Mouse (Mus musculus) kidney, adult 8-10 months (tissue): ENCODE measurements around the gene Dhrs2.

Experiments used
- DNase-seq, 2 experiments: peaks; one replicate each; pipeline ENCODE4 v3.0.0; 2022

Dhrs2 gene

GRCm38 (mm10) chr14:55221707-55222106 is at the start of gene Dhrs2:
TSS of gene Dhrs2 (plus strand) at chr14:55222007.
- no peak for DNase-seq

GRCm38 (mm10) chr14:55174164-55174563 is 47.6 kb upstream of the Dhrs2 start:
- no peak for DNase-seq

- DNase-seq, result peak; percentile 19 to 66
Observed at GRCm38 (mm10) chr14:55177274-55177673, 44.5 kb upstream of the Dhrs2 start.

- no peak for DNase-seq
Observed at GRCm38 (mm10) chr14:55180951-55181350, 40.9 kb upstream of the Dhrs2 start.

- no peak for DNase-seq
Observed at GRCm38 (mm10) chr14:55183231-55183630, 38.6 kb upstream of the Dhrs2 start.

- no peak for DNase-seq
Observed at GRCm38 (mm10) chr14:55184640-55185145, 37.1 kb upstream of the Dhrs2 start.

GRCm38 (mm10) chr14:55188491-55188890 is 33.3 kb upstream of the Dhrs2 start:
- DNase-seq, result no peak

- DNase-seq, result no peak
Observed at GRCm38 (mm10) chr14:55189351-55189769, 32.4 kb upstream of the Dhrs2 start.

GRCm38 (mm10) chr14:55193354-55193753 is 28.5 kb upstream of the Dhrs2 start:
- DNase-seq, result no peak

GRCm38 (mm10) chr14:55193876-55194635 is 27.8 kb upstream of the Dhrs2 start:
- peak; percentile 17 to 35 for DNase-seq

- DNase-seq, result no peak
Observed at GRCm38 (mm10) chr14:55194786-55195185, 27.0 kb upstream of the Dhrs2 start.

GRCm38 (mm10) chr14:55197121-55197520 is 24.7 kb upstream of the Dhrs2 start:
- no peak for DNase-seq

- DNase-seq, result no peak
Observed at GRCm38 (mm10) chr14:55198187-55198586, 23.6 kb upstream of the Dhrs2 start.

- no peak for DNase-seq
Observed at GRCm38 (mm10) chr14:55204544-55204943, 17.3 kb upstream of the Dhrs2 start.

GRCm38 (mm10) chr14:55205045-55205750 is 16.6 kb upstream of the Dhrs2 start:
- no peak for DNase-seq

- no peak for DNase-seq
Observed at GRCm38 (mm10) chr14:55208306-55208705, 13.5 kb upstream of the Dhrs2 start.

GRCm38 (mm10) chr14:55213621-55214020 is 8.2 kb upstream of the Dhrs2 start:
- DNase-seq, result no peak

GRCm38 (mm10) chr14:55214507-55214906 is 7.3 kb upstream of the Dhrs2 start:
- DNase-seq, result peak in 1 of 2 experiments; percentile 52

- no peak for DNase-seq
Observed at GRCm38 (mm10) chr14:55223172-55223571, 1.4 kb downstream of the Dhrs2 start.

- no peak for DNase-seq
Observed at GRCm38 (mm10) chr14:55234639-55235038, 12.8 kb downstream of the Dhrs2 start.

GRCm38 (mm10) chr14:55236685-55237084 is 14.9 kb downstream of the Dhrs2 start:
- DNase-seq, result no peak

GRCm38 (mm10) chr14:55242664-55243063 is 20.9 kb downstream of the Dhrs2 start:
- no peak for DNase-seq

GRCm38 (mm10) chr14:55247181-55247580 is 25.4 kb downstream of the Dhrs2 start:
- no peak for DNase-seq

GRCm38 (mm10) chr14:55248284-55248683 is 26.5 kb downstream of the Dhrs2 start:
- DNase-seq, result peak in 1 of 2 experiments; percentile 8
